Mouse (Mus musculus) bone marrow, adult 2 months (tissue): Measurements from ENCODE around the gene Plch2.
"Not testable (repeated sequence)": the region's sequence is repeated elsewhere in the genome, so short reads cannot be mapped to it uniquely, and the experiment has no call there.

Experiments
- CTCF ChIP-seq: fragments of 200-500 bp; IDR thresholded peaks from 2 replicates; pipeline ENCODE4 v1.5.1; 2011; ENCODE audit warnings: low read length, control low read depth; ENCODE audit not compliant: control insufficient read depth, insufficient read depth
- POLR2A ChIP-seq: fragments of 200-500 bp; IDR thresholded peaks from 2 replicates; pipeline ENCODE4 v1.6.1; 2011; ENCODE audit warnings: low read depth, mild to moderate bottlenecking, control low read depth, low read length, borderline replicate concordance; ENCODE audit not compliant: control insufficient read depth

GRCm38 (mm10) chr4:155078808-155079207, 22.2 kb upstream of the Plch2 start:
- not testable (repeated sequence) for TF ChIP-seq CTCF, POLR2A
